Mouse (Mus musculus) embryonic facial prominence, embryonic 14.5 days (tissue): ENCODE measurements around the gene Alx3. TPM values are rescaled to one million over a fixed set of nuclear protein-coding genes. Genes with fewer than 3 reads are reported as not detected.
A peak's percentile ranks its signal among the peaks of the same experiment; 100 is the strongest.

Source experiments
- ATAC-seq: fragments of 200-750 bp; cut with Nextera tagmentation; 2 replicates; pipeline ENCODE4 v1.8.0; 2017; ENCODE audit warnings: low read depth, moderate number of reproducible peaks, moderate TSS enrichment
- DNase-seq: peaks from one replicate; pipeline ENCODE4 v3.0.0-alpha.2; 2015; ENCODE audit warnings: low spot score
- H3K27ac ChIP-seq: fragments of 300-500 bp; sonication (generic); replicated peaks from 2 replicates; pipeline ENCODE4 v1.5.1; 2014; ENCODE audit warnings: low read depth, mild to moderate bottlenecking, low read length, moderate library complexity
- H3K27me3 ChIP-seq: fragments of 300-500 bp; sonication (generic); replicated peaks from 2 replicates; pipeline ENCODE4 v1.6.1; 2014; ENCODE audit warnings: low read length; ENCODE audit not compliant: control insufficient read depth, insufficient read depth
- H3K36me3 ChIP-seq: fragments of 300-500 bp; sonication (generic); 2 replicates; pipeline ENCODE4 v1.6.1; 2014; ENCODE audit warnings: low read length, mixed read lengths; ENCODE audit not compliant: control insufficient read depth, insufficient read depth
- H3K4me1 ChIP-seq: fragments of 300-500 bp; sonication (generic); 2 replicates; pipeline ENCODE4 v1.6.1; 2014; ENCODE audit warnings: antibody characterized with exemption, low read length; ENCODE audit not compliant: control insufficient read depth, insufficient read depth
- H3K4me2 ChIP-seq: fragments of 300-500 bp; sonication (generic); 2 replicates; pipeline ENCODE4 v1.6.1; 2014; ENCODE audit warnings: low read depth, mild to moderate bottlenecking, low read length, moderate library complexity, mixed read lengths
- H3K4me3 ChIP-seq: fragments of 300-500 bp; sonication (generic); 2 replicates; pipeline ENCODE4 v1.5.1; 2014; ENCODE audit warnings: low read depth, mild to moderate bottlenecking, low read length
- H3K9ac ChIP-seq: fragments of 300-500 bp; sonication (generic); 2 replicates; pipeline ENCODE4 v1.6.1; 2014; ENCODE audit warnings: low read depth, mild to moderate bottlenecking, low read length, moderate library complexity, mixed read lengths
- H3K9me3 ChIP-seq: fragments of 300-500 bp; sonication (generic); 2 replicates; pipeline ENCODE4 v1.6.1; 2016; ENCODE audit warnings: low read length; ENCODE audit not compliant: control insufficient read depth
- WGBS: fragments of 180-500 bp; shearing (Covaris S2); extraction: QIAGEN DNeasy Blood & Tissue Kit; methylation state at CpG from one replicate; pipeline ENCODE4 v1.1.7; 2014; 5-methylcytosine and 5-hydroxymethylcytosine counted together
- polyA plus RNA-seq: library from polyadenylated mRNA; unstranded; fragments of >200 nt; fragmentation: Nextera tagmentation; extraction: Ambion mirVana; gene quantifications from 2 replicates; pipeline ENCODE4 v1.2.1, GENCODE M21; 2014

Alx3 gene
- 9.2 and 13.5 TPM in 2 replicates for polyA plus RNA-seq

DNA sequence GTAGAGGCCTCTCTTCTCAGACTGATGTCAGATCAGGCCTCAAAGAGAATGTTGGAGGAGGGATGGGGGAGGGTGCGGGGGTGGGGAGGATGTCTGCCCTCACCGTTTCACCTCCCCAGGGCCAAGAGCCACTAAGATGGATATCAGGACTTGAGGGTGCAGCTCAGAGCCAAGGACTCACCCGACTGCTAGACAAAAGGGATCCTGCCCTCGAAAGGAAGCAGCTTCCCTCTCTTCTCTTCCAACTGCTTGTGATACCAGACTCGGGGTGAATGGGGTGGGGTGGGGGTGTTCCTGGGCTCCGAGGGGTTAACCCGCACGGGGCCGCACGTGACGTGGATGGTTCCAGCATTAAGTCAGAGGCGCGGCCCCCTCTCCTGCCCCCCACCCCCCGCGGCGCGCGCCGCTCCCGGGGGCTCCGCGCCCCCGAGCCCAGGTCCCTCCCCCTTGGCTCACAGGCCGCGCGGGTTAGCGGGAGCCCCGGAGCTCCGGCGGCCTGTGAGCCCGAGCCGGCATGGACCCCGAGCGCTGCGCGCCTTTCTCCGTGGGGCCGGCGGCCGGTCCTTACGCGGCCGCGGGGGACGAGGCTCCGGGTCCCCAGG is at the start of gene Alx3:
Gene Alx3, plus strand, starts transcription at position 370 of the 602 bp plus-strand sequence.
- H3K27me3 ChIP-seq: peaks cover 67% of the 10 kb centered on the region
- peak within 1 kb of the TSS; percentile 68 for H3K9ac ChIP-seq
- WGBS: 2% methylated on average over 18 of the region's 46 CpGs
- H3K4me2 ChIP-seq: peak within 1 kb of the TSS; percentile 65
- peak; percentile 51 for DNase-seq
- H3K4me1 ChIP-seq: peaks cover 8% of the 10 kb centered on the region
- ATAC-seq: peak; percentile 56
- H3K9me3 ChIP-seq: no peaks in the 10 kb centered on the region
- H3K27ac ChIP-seq: peak within 1 kb of the TSS; percentile 71
- H3K4me3 ChIP-seq: peak within 1 kb of the TSS; percentile 52
- no peaks in the 10 kb centered on the region for H3K36me3 ChIP-seq

DNA sequence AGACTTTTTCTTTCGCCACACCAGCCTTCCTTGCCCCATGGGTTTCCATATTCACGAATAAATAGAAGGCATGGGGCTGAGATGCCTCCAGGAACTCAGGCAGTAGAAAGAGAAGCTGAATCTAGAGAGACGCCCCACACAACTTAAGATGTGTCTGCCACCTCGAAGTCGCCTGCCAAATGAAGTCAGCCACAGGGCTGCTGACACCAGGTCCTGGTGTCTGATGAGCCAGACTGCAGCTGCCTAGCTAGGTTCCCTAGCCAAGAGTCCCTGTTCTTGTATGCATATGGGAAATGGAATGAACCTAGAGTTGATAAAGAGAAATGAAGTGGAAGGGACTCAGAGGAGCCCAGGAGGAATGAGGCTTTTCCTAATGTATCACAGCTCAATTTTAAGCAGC is 49.6 kb upstream of the Alx3 start:
- no peak overlapping the region for H3K4me3 ChIP-seq
- no peaks in the 10 kb centered on the region for H3K27me3 ChIP-seq
- H3K9me3 ChIP-seq: no peaks in the 10 kb centered on the region
- H3K4me1 ChIP-seq: no peaks in the 10 kb centered on the region
- no peak overlapping the region for H3K9ac ChIP-seq
- H3K27ac ChIP-seq: no peak overlapping the region
- 75% methylated on average over 5 of the region's 5 CpGs for WGBS
- DNase-seq (no peak), ATAC-seq (no peak)
- no peak overlapping the region for H3K4me2 ChIP-seq
- no peaks in the 10 kb centered on the region for H3K36me3 ChIP-seq

DNA sequence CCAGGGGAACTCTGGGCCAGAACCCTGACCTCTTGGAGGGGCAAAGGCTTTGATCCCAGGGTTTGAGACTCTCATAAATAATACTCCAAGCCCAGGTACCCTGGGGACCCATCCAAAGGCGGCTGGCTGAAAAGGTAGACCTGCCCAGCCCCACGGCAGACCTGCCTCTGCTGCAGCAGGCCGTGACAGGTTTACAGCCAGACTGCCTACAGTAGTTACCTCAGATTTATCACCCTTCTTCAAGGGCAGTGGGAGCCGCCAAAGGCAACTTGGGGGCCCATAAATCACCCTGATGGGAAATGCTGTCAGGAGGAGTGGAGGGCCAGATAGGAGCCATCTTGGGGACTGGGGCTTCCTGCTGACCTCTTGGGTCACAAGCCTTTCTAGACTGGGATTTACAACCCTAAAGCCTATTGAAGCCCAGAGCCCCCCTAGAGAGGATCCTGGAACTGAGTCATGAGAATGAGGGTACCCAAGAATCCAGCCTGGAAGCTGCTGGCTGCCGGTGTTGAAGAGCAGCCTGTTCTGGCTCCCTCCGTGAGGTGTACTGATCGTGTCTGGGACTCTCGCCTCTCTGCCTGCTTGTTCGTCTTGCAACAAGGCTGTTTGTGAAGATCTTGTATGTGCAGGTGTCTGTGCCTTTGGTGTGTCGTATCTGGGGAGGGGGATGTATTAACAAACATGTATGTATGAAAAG is 49.0 kb upstream of the Alx3 start:
- Histone ChIP-seq H3K27me3 (no peaks in the 10 kb centered on the region), H3K4me2 (no peak overlapping the region), H3K36me3 (no peaks in the 10 kb centered on the region), H3K9me3 (no peaks in the 10 kb centered on the region), H3K9ac (no peak overlapping the region), H3K4me3 (no peak overlapping the region), H3K27ac (no peak overlapping the region), H3K4me1 (no peaks in the 10 kb centered on the region)
- no peak for ATAC-seq
- no peak for DNase-seq
- whole genome bisulfite sequencing: 75% methylated on average over 10 of the region's 10 CpGs

DNA sequence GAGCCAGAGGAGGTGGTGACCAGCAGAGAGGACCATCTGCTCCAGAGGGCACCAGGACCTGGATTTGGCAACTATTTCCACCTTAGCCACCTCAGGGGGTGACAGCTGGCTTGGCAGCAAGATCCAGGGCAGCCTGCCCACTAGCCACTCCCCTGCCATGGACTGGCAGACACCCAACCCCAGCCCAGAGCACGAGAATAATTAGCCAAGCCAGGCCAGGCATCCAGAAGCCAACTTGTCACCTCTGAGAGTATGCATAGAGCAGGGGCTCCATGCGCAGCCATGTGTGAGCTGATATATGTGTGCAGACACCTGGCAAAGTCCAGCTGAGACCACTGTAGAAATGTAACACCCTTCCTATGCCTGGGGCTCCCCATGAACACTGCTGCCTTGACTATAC is 47.9 kb upstream of the Alx3 start:
- Histone ChIP-seq H3K4me2 (no peak overlapping the region), H3K4me3 (no peak overlapping the region), H3K36me3 (no peaks in the 10 kb centered on the region), H3K4me1 (no peaks in the 10 kb centered on the region), H3K9ac (no peak overlapping the region), H3K27me3 (no peaks in the 10 kb centered on the region), H3K27ac (no peak overlapping the region), H3K9me3 (no peaks in the 10 kb centered on the region)
- 54% methylated on average over 2 of the region's 2 CpGs for WGBS
- DNase-seq (no peak), ATAC-seq (no peak)

- no peaks in the 10 kb centered on the region for H3K27me3 ChIP-seq
- no peaks in the 10 kb centered on the region for H3K9me3 ChIP-seq
- H3K9ac ChIP-seq: no peak overlapping the region
- no peaks in the 10 kb centered on the region for H3K36me3 ChIP-seq
- DNase-seq (peak; percentile 75), ATAC-seq (no peak)
- no peak overlapping the region for H3K4me2 ChIP-seq
- 73% methylated on average over 17 of the region's 17 CpGs for WGBS
- H3K4me1 ChIP-seq: no peaks in the 10 kb centered on the region
- no peak overlapping the region for H3K27ac ChIP-seq
- H3K4me3 ChIP-seq: no peak overlapping the region
Measured at GRCm38 (mm10) chr3:107550409-107551049, 44.3 kb upstream of the Alx3 start.

DNA sequence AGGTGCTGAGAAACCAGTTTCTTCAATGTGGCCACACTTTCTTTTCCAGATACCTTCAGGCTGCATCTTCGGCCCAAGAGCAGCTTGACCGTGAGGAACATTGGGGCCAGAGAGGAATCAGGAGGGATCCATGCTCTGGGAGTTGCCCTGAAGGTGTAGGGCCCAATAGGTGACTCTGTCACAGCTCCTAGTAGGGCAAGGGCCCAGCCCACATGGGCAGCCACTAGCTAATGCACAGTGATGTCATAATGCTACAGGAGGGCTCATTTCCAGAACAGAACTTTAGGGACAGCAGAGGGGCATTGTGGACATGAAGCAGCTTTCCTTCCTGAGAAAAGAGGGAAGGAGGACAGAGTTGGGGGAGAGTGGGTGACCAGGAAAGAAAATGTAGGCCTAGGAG is 40.0 kb upstream of the Alx3 start, which contains the start of gene Ubl4b:
Gene Ubl4b, minus strand, starts transcription at position 232 of the 400 bp plus-strand sequence.
- no peak within 1 kb of the TSS for H3K27ac ChIP-seq
- ATAC-seq: no peak
- 93% methylated on average over 2 of the region's 2 CpGs for WGBS
- H3K9me3 ChIP-seq: no peaks in the 10 kb centered on the region
- no peak within 1 kb of the TSS for H3K9ac ChIP-seq
- DNase-seq: no peak
- H3K4me2 ChIP-seq: no peak within 1 kb of the TSS
- H3K27me3 ChIP-seq: no peaks in the 10 kb centered on the region
- H3K4me1 ChIP-seq: no peaks in the 10 kb centered on the region
- H3K36me3 ChIP-seq: no peaks in the 10 kb centered on the region
- no peak within 1 kb of the TSS for H3K4me3 ChIP-seq

DNA sequence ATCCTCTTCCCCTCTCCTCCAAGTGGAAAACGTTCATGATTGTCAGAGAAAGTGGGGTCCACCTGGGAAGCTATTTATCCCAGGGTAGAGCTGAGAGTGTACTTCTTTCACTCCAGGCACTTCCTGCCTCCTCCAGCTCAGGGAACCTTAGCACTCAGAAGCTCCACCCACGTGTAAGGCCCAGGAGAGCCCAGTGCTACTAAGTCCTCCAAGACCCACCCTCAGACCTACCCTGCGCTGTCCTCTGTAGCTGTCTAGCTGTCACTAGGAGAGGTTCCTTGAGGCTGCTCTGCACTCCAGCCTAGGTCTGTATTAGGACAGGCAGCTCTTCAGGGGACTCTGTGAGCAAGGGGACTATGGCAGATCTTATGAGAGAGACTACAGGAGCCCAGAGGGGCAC is 36.1 kb upstream of the Alx3 start:
- Histone ChIP-seq H3K9me3 (no peaks in the 10 kb centered on the region), H3K36me3 (no peaks in the 10 kb centered on the region), H3K27me3 (no peaks in the 10 kb centered on the region), H3K9ac (no peak overlapping the region), H3K4me3 (no peak overlapping the region), H3K27ac (no peak overlapping the region), H3K4me2 (no peak overlapping the region), H3K4me1 (no peaks in the 10 kb centered on the region)
- ATAC-seq (peak; percentile 6; the same call in 1 of the 2 replicates), DNase-seq (no peak)
- 32% methylated on average over 3 of the region's 3 CpGs for WGBS

GRCm38 (mm10) chr3:107559183-107559582 is 35.6 kb upstream of the Alx3 start:
- H3K4me3 ChIP-seq: no peak overlapping the region
- no peak overlapping the region for H3K4me2 ChIP-seq
- H3K27me3 ChIP-seq: no peaks in the 10 kb centered on the region
- H3K4me1 ChIP-seq: no peaks in the 10 kb centered on the region
- peak; percentile 59 for DNase-seq
- peak; percentile 83 for ATAC-seq
- H3K9ac ChIP-seq: no peak overlapping the region
- H3K36me3 ChIP-seq: no peaks in the 10 kb centered on the region
- WGBS: 12% methylated on average over 3 of the region's 3 CpGs
- H3K9me3 ChIP-seq: no peaks in the 10 kb centered on the region
- no peak overlapping the region for H3K27ac ChIP-seq
